Mouse (Mus musculus) CH12.LX (cell line): Measurements from ENCODE around the gene Abcc3. TPM values are rescaled to one million over a fixed set of nuclear protein-coding genes. Genes with fewer than 3 reads are reported as not detected.

Experiments used
- DNase-seq: peaks from one replicate; pipeline ENCODE4 v3.0.0-alpha.2; 2013; ENCODE audit errors: extremely low read depth
- H3K27ac ChIP-seq: 2 replicates; pipeline ENCODE4 v1.5.1; 2012; ENCODE audit warnings: low read depth, mild to moderate bottlenecking, control low read depth, moderate library complexity; ENCODE audit not compliant: insufficient read depth
- H3K27me3 ChIP-seq: replicated peaks from 2 replicates; pipeline ENCODE3; 2012; ENCODE audit warnings: inconsistent platforms
- H3K36me3 ChIP-seq, 2 experiments: replicated peaks in 1 of 2; 2 replicates each; pipeline versions ENCODE3 to v1.6.1; 2012; ENCODE audit warnings: inconsistent platforms in 1 of 2, low read length in 1 of 2, mild to moderate bottlenecking in 1 of 2, mixed read lengths in 1 of 2, moderate library complexity in 1 of 2; ENCODE audit not compliant: control insufficient read depth in 1 of 2, insufficient read depth in 1 of 2
- H3K4me1 ChIP-seq, 2 experiments: 2 replicates each; pipeline ENCODE4 v1.6.1; 2012; ENCODE audit warnings: inconsistent platforms in 1 of 2, moderate library complexity in 1 of 2; ENCODE audit not compliant: insufficient read depth in 2 of 2, control insufficient read depth in 1 of 2
- H3K4me2 ChIP-seq: 2 replicates; pipeline ENCODE4 v1.6.1; 2012; ENCODE audit warnings: low read depth, mild to moderate bottlenecking, control low read depth; ENCODE audit not compliant: poor library complexity, insufficient read depth, severe bottlenecking
- H3K4me3 ChIP-seq, 3 experiments: fragments of 150-350 bp in 1 of 3; sonication (generic) in 1 of 3; replicated peaks in 1 of 3; 2 replicates each; pipeline versions ENCODE3 to v1.5.1; 2011 to 2012; ENCODE audit warnings: low read depth in 2 of 3, low read length in 2 of 3, mild to moderate bottlenecking in 2 of 3, moderate library complexity in 2 of 3, control low read depth in 1 of 3, improper control_type of control experiment in 1 of 3, inconsistent platforms in 1 of 3, mixed read lengths in 1 of 3; ENCODE audit not compliant: poor library complexity in 1 of 3
- H3K79me2 ChIP-seq: replicated peaks from 2 replicates; pipeline ENCODE4 v1.6.1; 2012; ENCODE audit warnings: mild to moderate bottlenecking, moderate library complexity; ENCODE audit not compliant: control insufficient read depth, poor library complexity, insufficient read depth, severe bottlenecking; ENCODE audit errors: extremely low read depth
- H3K9ac ChIP-seq: 2 replicates; pipeline ENCODE4 v1.6.1; 2012; ENCODE audit warnings: low read depth, mild to moderate bottlenecking, control low read depth, moderate library complexity; ENCODE audit not compliant: insufficient read depth
- H3K9me3 ChIP-seq: replicated peaks from 2 replicates; pipeline ENCODE3; 2012; ENCODE audit warnings: low read length, inconsistent platforms, mixed read lengths
- BHLHE40 ChIP-seq: IDR thresholded peaks from 2 replicates; pipeline ENCODE4 v1.6.1; 2011; ENCODE audit warnings: mild to moderate bottlenecking, low read depth, low read length, improper control_type of control experiment
- CHD1 ChIP-seq: IDR thresholded peaks from 2 replicates; pipeline ENCODE4 v1.6.1; 2012; ENCODE audit warnings: low read depth, low read length, improper control_type of control experiment, inconsistent platforms
- CHD2 ChIP-seq: IDR thresholded peaks from 2 replicates; pipeline ENCODE4 v1.6.1; 2011; ENCODE audit warnings: low read length, improper control_type of control experiment
- EP300 ChIP-seq: IDR thresholded peaks from 2 replicates; pipeline ENCODE4 v1.6.1; 2011; ENCODE audit warnings: low read length, improper control_type of control experiment
- ETS1 ChIP-seq: conservative IDR thresholded peaks from 2 replicates; pipeline ENCODE4 v1.6.1; 2012; ENCODE audit warnings: low read depth, mild to moderate bottlenecking, inconsistent platforms, low read length, improper control_type of control experiment, moderate library complexity
- GABPA ChIP-seq: IDR thresholded peaks from 2 replicates; pipeline ENCODE4 v1.6.1; 2012; ENCODE audit warnings: low read depth, low read length, improper control_type of control experiment, inconsistent platforms; ENCODE audit not compliant: insufficient replicate concordance
- JUN ChIP-seq: IDR thresholded peaks from 2 replicates; pipeline ENCODE4 v1.6.1; 2011; ENCODE audit warnings: low read depth, mild to moderate bottlenecking, low read length, improper control_type of control experiment, moderate library complexity; ENCODE audit not compliant: insufficient read depth
- KAT2A ChIP-seq: IDR thresholded peaks from 2 replicates; pipeline ENCODE4 v1.6.1; 2012; ENCODE audit warnings: low read length, improper control_type of control experiment, inconsistent platforms; ENCODE audit not compliant: insufficient replicate concordance
- MAFK ChIP-seq: IDR thresholded peaks from 2 replicates; pipeline ENCODE4 v1.6.1; 2011; ENCODE audit warnings: low read length, improper control_type of control experiment; ENCODE audit not compliant: insufficient replicate concordance
- MAX ChIP-seq: IDR thresholded peaks from 2 replicates; pipeline ENCODE4 v1.6.1; 2011; ENCODE audit warnings: low read length, improper control_type of control experiment
- MEF2A ChIP-seq: IDR thresholded peaks from 2 replicates; pipeline ENCODE4 v1.6.1; 2014; ENCODE audit warnings: low read depth, mild to moderate bottlenecking, inconsistent platforms, low read length, improper control_type of control experiment, borderline replicate concordance
- MXI1 ChIP-seq: IDR thresholded peaks from 2 replicates; pipeline ENCODE4 v1.6.1; 2011; ENCODE audit warnings: mild to moderate bottlenecking, low read depth, low read length, improper control_type of control experiment
- POLR2A ChIP-seq: IDR thresholded peaks from 2 replicates; pipeline ENCODE4 v1.6.1; 2011; ENCODE audit warnings: low read depth, mild to moderate bottlenecking, improper control_type of control experiment, low read length
- RAD21 ChIP-seq: IDR thresholded peaks from 2 replicates; pipeline ENCODE4 v1.6.1; 2011; ENCODE audit warnings: low read depth, mild to moderate bottlenecking, low read length, improper control_type of control experiment, moderate library complexity
- SIN3A ChIP-seq: IDR thresholded peaks from 2 replicates; pipeline ENCODE4 v1.6.1; 2012; ENCODE audit warnings: low read length, improper control_type of control experiment, inconsistent platforms
- TCF12 ChIP-seq: IDR thresholded peaks from 2 replicates; pipeline ENCODE4 v1.6.1; 2014; ENCODE audit warnings: low read depth, mild to moderate bottlenecking, inconsistent platforms, low read length, improper control_type of control experiment
- UBTF ChIP-seq: IDR thresholded peaks from 2 replicates; pipeline ENCODE4 v1.6.1; 2012; ENCODE audit warnings: low read depth, mild to moderate bottlenecking, inconsistent platforms, low read length, improper control_type of control experiment, moderate library complexity
- USF2 ChIP-seq: conservative IDR thresholded peaks from 2 replicates; pipeline ENCODE4 v1.6.1; 2011; ENCODE audit warnings: low read depth, low read length, improper control_type of control experiment
- ZKSCAN1 ChIP-seq: IDR thresholded peaks from 2 replicates; pipeline ENCODE4 v1.6.1; 2012; ENCODE audit warnings: low read depth, inconsistent platforms, low read length, improper control_type of control experiment, borderline replicate concordance
- ZMIZ1 ChIP-seq: IDR thresholded peaks from 2 replicates; pipeline ENCODE4 v1.6.1; 2012; ENCODE audit warnings: low read depth, mild to moderate bottlenecking, inconsistent platforms, low read length, improper control_type of control experiment
- dilution Hi-C: fragments of 300-500 bp; cut with MboI; formaldehyde crosslinking; loops from 2 replicates; pipeline ENCODE4 v1.14.3; 2020; ENCODE audit warnings: low sequenced_read_pairs; ENCODE audit not compliant: extremely low pct_unique_long_range_greater_than_20kb, extremely low pct_ligation_motif_present
- in situ Hi-C: fragments of 300-500 bp; cut with MboI; formaldehyde crosslinking; loops from 3 replicates; pipeline ENCODE4 v1.14.3; 2019; ENCODE audit warnings: low sequenced_read_pairs, low pct_ligation_motif_present, low pct_unique_long_range_greater_than_20kb, mixed read lengths
- polyA plus RNA-seq: library from polyadenylated mRNA; unstranded; fragments of >175 nt; gene quantifications from 2 replicates; pipeline ENCODE4 v1.2.1, GENCODE M21; 2012; ENCODE audit warnings: low read depth; ENCODE audit not compliant: insufficient read length
- total RNA-seq, 2 experiments: library from RNA; depleted of rRNA; stranded (reverse); fragments of 300-350 nt in 1 of 2; fragments of >200 nt in 1 of 2; gene quantifications; 2 replicates each; pipeline ENCODE4 v1.2.3; 2012 to 2014

Gene Abcc3
- total and polyA plus RNA-seq, 3 experiments = 0.21 to 0.66 (median 0.40) TPM

GRCm38 (mm10) chr11:94294996-94295845 is 97.6 kb downstream of the Abcc3 start:
- TF ChIP-seq MEF2A = no peak
- no peak for TF ChIP-seq ETS1
- TF ChIP-seq KAT2A = no peak
- TF ChIP-seq ZMIZ1 = no peak
- TF ChIP-seq EP300 = no peak
- TF ChIP-seq MAX = no peak
- no peak for TF ChIP-seq USF2
- TF ChIP-seq JUN = no peak
- no peak; the same call in 1 of the 2 replicates for TF ChIP-seq POLR2A
- TF ChIP-seq ZKSCAN1 = no peak
- TF ChIP-seq SIN3A = no peak
- no peak for TF ChIP-seq TCF12
- no peak for TF ChIP-seq GABPA
- no peak for TF ChIP-seq MAFK
- no peak for TF ChIP-seq RAD21
- TF ChIP-seq BHLHE40 = no peak
- TF ChIP-seq MXI1 = no peak
- no peak for TF ChIP-seq CHD2
- no peak for TF ChIP-seq UBTF
- no peak for TF ChIP-seq CHD1
- dilution Hi-C loops = no loop called here
- Histone ChIP-seq H3K36me3 (peaks cover 77 to 98% of the 10 kb centered on the region in 2 experiments), H3K9me3 (no peaks in the 10 kb centered on the region), H3K27ac (no peak overlapping the region), H3K9ac (no peak overlapping the region), H3K27me3 (no peaks in the 10 kb centered on the region), H3K4me1 (no peaks in the 10 kb centered on the region), H3K4me2 (no peak overlapping the region), H3K79me2 (peaks cover 40% of the 10 kb centered on the region), H3K4me3 (no peak overlapping the region)
- no peak for DNase-seq
- in situ Hi-C loops = no loop called here

Other genes with a start within 250 kb of the Abcc3 start
- 8.8 and 10.6 TPM in 2 replicates for gene Tob1, start 181.5 kb downstream of the Abcc3 start, total RNA-seq (2012; rRNA removed)
- gene Tob1, start 181.5 kb downstream of the Abcc3 start, total RNA-seq (2014; rRNA removed) = 7.2 and 9.0 TPM in 2 replicates
- 12.5 and 14.3 TPM in 2 replicates for gene Tob1, start 181.5 kb downstream of the Abcc3 start, polyA plus RNA-seq
- gene Wfikkn2, start 147.0 kb downstream of the Abcc3 start, total RNA-seq (2012; rRNA removed) = 0.04 and 0.08 TPM in 2 replicates
- 0.08 TPM in 1 of 2 replicates, not detected in the other for gene Wfikkn2, start 147.0 kb downstream of the Abcc3 start, total RNA-seq (2014; rRNA removed)
- 0.10 and 0.11 TPM in 2 replicates for gene Wfikkn2, start 147.0 kb downstream of the Abcc3 start, polyA plus RNA-seq
- gene Gm21885, start 111.1 kb downstream of the Abcc3 start, total RNA-seq (2012; rRNA removed) = 0.21 and 0.55 TPM in 2 replicates
- not detected in 2 replicates for gene Gm21885, start 111.1 kb downstream of the Abcc3 start, total RNA-seq (2014; rRNA removed)
- gene Gm21885, start 111.1 kb downstream of the Abcc3 start, polyA plus RNA-seq = 0.30 and 0.33 TPM in 2 replicates
- gene Luc7l3, start 71.0 kb downstream of the Abcc3 start, total RNA-seq (2012; rRNA removed) = 57.7 and 82.3 TPM in 2 replicates
- gene Luc7l3, start 71.0 kb downstream of the Abcc3 start, total RNA-seq (2014; rRNA removed) = 69.8 and 82.2 TPM in 2 replicates
- gene Luc7l3, start 71.0 kb downstream of the Abcc3 start, polyA plus RNA-seq = 246 and 318 TPM in 2 replicates
- gene Ankrd40, start 65.0 kb downstream of the Abcc3 start, total RNA-seq (2012; rRNA removed) = 55.7 and 56.0 TPM in 2 replicates
- gene Ankrd40, start 65.0 kb downstream of the Abcc3 start, total RNA-seq (2014; rRNA removed) = 62.0 and 64.5 TPM in 2 replicates
- gene Ankrd40, start 65.0 kb downstream of the Abcc3 start, polyA plus RNA-seq = 97.4 and 98.8 TPM in 2 replicates
- 0.59 and 1.7 TPM in 2 replicates for gene Cacna1g, start 81.2 kb upstream of the Abcc3 start, total RNA-seq (2012; rRNA removed)
- gene Cacna1g, start 81.2 kb upstream of the Abcc3 start, total RNA-seq (2014; rRNA removed) = 0.97 and 2.4 TPM in 2 replicates
- gene Cacna1g, start 81.2 kb upstream of the Abcc3 start, polyA plus RNA-seq = 3.7 and 4.1 TPM in 2 replicates
- not detected in 2 replicates for gene Spata20, start 93.2 kb upstream of the Abcc3 start, total RNA-seq (2012; rRNA removed)
- gene Spata20, start 93.2 kb upstream of the Abcc3 start, total RNA-seq (2014; rRNA removed) = not detected in 2 replicates
- gene Spata20, start 93.2 kb upstream of the Abcc3 start, polyA plus RNA-seq = not detected in 2 replicates
- gene Epn3, start 107.0 kb upstream of the Abcc3 start, total RNA-seq (2012; rRNA removed) = 0.04 TPM in 1 of 2 replicates, not detected in the other
- 0.05 TPM in 1 of 2 replicates, not detected in the other for gene Epn3, start 107.0 kb upstream of the Abcc3 start, total RNA-seq (2014; rRNA removed)
- gene Epn3, start 107.0 kb upstream of the Abcc3 start, polyA plus RNA-seq = 0.11 and 0.19 TPM in 2 replicates
- 1.3 and 3.1 TPM in 2 replicates for gene Mycbpap, start 128.7 kb upstream of the Abcc3 start, total RNA-seq (2012; rRNA removed)
- gene Mycbpap, start 128.7 kb upstream of the Abcc3 start, total RNA-seq (2014; rRNA removed) = 0.08 and 0.43 TPM in 2 replicates
- gene Mycbpap, start 128.7 kb upstream of the Abcc3 start, polyA plus RNA-seq = 0.98 and 1.1 TPM in 2 replicates
- gene Rsad1, start 156.3 kb upstream of the Abcc3 start, total RNA-seq (2012; rRNA removed) = 6.0 and 7.3 TPM in 2 replicates
- gene Rsad1, start 156.3 kb upstream of the Abcc3 start, total RNA-seq (2014; rRNA removed) = 7.2 and 9.3 TPM in 2 replicates
- 8.6 and 9.2 TPM in 2 replicates for gene Rsad1, start 156.3 kb upstream of the Abcc3 start, polyA plus RNA-seq
- 0.13 and 0.17 TPM in 2 replicates for gene Chad, start 172.1 kb upstream of the Abcc3 start, total RNA-seq (2012; rRNA removed)
- gene Chad, start 172.1 kb upstream of the Abcc3 start, total RNA-seq (2014; rRNA removed) = not detected in 2 replicates
- 0.41 and 0.53 TPM in 2 replicates for gene Chad, start 172.1 kb upstream of the Abcc3 start, polyA plus RNA-seq
- gene Acsf2, start 208.9 kb upstream of the Abcc3 start, total RNA-seq (2012; rRNA removed) = 4.9 and 7.5 TPM in 2 replicates
- gene Acsf2, start 208.9 kb upstream of the Abcc3 start, total RNA-seq (2014; rRNA removed) = 4.1 and 4.5 TPM in 2 replicates
- 24.1 and 25.7 TPM in 2 replicates for gene Acsf2, start 208.9 kb upstream of the Abcc3 start, polyA plus RNA-seq
- 324 and 412 TPM in 2 replicates for gene Lrrc59, start 236.8 kb upstream of the Abcc3 start, total RNA-seq (2012; rRNA removed)
- gene Lrrc59, start 236.8 kb upstream of the Abcc3 start, total RNA-seq (2014; rRNA removed) = 325 and 338 TPM in 2 replicates
- 452 and 493 TPM in 2 replicates for gene Lrrc59, start 236.8 kb upstream of the Abcc3 start, polyA plus RNA-seq